Mouse (Mus musculus) layer of hippocampus, postnatal 14 days (tissue): Measurements from ENCODE around the gene Ppp4r4. TPM values are rescaled to one million over a fixed set of nuclear protein-coding genes. Genes with fewer than 3 reads are reported as not detected.
A peak's percentile ranks its signal among the peaks of the same experiment; 100 is the strongest.
"Not testable (repeated sequence)": the region's sequence is repeated elsewhere in the genome, so short reads cannot be mapped to it uniquely, and the experiment has no call there.

Experiments used
- DNase-seq, 2 experiments: peaks; one replicate each; pipeline ENCODE4 v3.0.0; 2021 to 2022; ENCODE audit warnings: low spot score in 2 of 2, mixed read lengths in 1 of 2
- total RNA-seq, 2 experiments: library from RNA; stranded (reverse); gene quantifications; 2 replicates each; pipeline ENCODE4 v1.2.3; 2021

The Ppp4r4 gene
- total RNA-seq, 2 experiments from 2014 or later: 31.6 to 37.8 TPM

DNA sequence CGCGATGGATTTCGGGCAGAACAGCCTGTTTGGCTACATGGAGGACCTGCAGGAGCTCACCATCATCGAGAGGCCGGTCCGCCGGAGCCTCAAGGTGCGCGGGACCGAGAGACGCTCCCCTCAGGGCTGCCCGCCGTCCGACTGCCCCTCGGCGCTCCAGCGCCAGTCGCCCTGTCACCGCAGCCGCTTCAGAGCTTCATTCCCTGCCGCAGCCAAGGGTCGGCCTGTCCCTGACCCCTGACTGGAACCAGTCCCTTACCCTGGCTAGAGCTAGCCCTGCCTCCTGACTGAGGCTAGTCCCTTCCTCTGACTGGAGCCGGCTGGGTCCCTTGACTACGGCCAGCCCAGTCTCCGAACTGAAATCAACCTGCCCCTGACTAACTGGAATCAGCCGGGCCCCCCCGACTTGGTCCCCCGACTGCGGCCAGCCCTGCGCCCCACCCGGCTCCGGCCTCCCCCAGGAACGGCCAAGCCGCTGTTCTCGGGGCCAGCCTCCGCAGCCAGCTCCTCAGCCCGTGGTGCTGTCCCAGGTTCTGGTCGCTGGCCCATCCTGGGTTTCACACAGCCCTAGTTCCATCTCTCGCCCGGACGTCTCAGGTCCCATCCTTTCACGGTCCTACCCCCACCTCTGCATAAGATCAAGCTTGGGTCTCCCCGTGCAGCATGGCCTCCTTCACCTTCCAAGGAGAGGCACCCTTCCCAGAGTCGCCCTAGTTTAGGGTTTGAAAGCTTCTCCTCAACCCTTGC lies 739 bp downstream of the Ppp4r4 start:
- peak in 1 of 2 experiments; percentile 39 for DNase-seq

GRCm38 (mm10) chr12:103540429-103540828 lies 8.3 kb downstream of the Ppp4r4 start:
- no peak for DNase-seq

GRCm38 (mm10) chr12:103543351-103543750 lies 11.3 kb downstream of the Ppp4r4 start:
- DNase-seq: no peak

- peak in 1 of 2 experiments; percentile 44 for DNase-seq
Observed at GRCm38 (mm10) chr12:103544213-103544612, 12.1 kb downstream of the Ppp4r4 start.

GRCm38 (mm10) chr12:103547438-103547837 lies 15.4 kb downstream of the Ppp4r4 start:
- no peak for DNase-seq

DNA sequence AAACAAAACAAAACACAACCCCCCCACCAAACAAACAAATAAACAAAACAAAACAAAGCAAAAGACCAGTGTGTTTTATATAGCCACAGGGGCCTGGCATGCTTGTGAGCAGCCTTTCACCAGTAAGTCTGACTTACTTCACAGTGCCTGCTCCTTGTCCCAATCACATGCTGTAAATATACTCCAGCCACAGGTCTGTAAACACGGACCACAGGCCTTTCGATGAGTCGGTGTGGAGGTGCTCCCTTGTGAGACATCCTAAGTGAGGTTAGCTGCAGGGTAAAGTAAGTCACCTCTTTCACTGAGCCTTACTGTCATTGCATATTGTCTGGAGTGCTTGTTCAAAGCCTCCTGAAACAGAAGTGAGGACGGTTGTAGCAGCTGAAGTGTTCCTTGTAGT lies 16.4 kb downstream of the Ppp4r4 start:
- DNase-seq: no peak

GRCm38 (mm10) chr12:103550047-103550446 lies 18.0 kb downstream of the Ppp4r4 start:
- no peak for DNase-seq

GRCm38 (mm10) chr12:103551422-103551821 lies 19.3 kb downstream of the Ppp4r4 start:
- no peak for DNase-seq

GRCm38 (mm10) chr12:103552506-103552905 lies 20.4 kb downstream of the Ppp4r4 start:
- DNase-seq: no peak

- no peak for DNase-seq
Observed at GRCm38 (mm10) chr12:103553497-103553896, 21.4 kb downstream of the Ppp4r4 start.

DNA sequence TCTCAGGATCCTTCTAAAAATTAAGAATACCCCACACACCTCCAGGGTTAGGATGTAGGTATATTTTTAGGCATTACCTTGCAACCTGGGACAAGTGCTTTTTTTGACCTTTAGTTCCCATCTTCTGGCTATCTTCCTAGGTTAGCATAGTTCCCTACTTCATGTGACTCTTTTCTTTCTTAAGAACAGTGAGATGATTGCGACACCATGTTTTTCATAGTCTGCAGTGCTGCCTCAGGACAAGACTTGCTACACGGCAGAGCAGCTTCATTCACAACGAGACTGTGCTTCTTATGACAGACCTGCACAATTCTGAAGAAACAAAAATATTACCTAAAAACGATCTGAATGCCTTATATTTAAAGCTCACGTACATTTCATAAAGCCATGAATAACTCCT lies 24.8 kb downstream of the Ppp4r4 start:
- DNase-seq: no peak

- no peak for DNase-seq
Observed at GRCm38 (mm10) chr12:103564726-103565125, 32.6 kb downstream of the Ppp4r4 start.

DNA sequence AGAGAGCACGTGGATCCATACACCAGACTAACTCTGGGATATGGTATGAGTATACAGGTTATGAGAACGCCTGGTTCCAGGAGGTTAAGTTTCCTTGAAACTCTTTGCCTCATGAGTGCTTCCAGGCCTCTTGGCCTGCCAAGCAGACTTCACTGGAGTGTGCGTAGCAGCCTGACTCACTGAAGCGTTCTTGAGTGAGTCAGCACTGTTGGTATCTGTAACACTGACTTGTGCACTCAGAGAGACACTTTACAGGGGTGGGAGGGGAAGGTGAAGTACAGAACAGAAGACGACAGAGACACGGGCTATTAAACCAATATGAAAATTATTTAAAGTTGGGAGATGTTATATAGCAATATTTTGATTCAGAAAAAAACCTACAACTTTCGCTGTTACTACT lies 33.1 kb downstream of the Ppp4r4 start:
- no peak for DNase-seq

DNA sequence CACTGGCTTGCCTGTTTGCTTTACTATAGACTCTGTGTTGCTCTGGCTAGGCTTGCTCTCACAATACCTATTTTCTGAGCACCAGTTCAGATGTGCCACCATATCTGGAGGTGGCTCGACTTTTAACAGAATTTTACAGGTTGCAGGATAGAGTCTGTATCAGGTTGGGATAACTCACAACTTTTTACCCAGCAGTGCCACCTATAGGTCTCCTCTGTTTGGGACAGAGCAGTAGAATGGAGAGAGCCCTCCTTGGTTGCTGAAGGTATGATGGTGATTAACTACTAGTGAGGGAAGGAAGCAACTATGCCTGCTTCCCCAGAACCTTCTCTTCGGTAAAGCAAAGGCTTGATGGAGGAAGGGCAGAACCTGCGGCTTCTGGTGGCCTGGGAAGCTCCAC lies 35.0 kb downstream of the Ppp4r4 start:
- peak in 1 of 2 experiments; percentile 16 for DNase-seq

- no peak for DNase-seq
Observed at GRCm38 (mm10) chr12:103569690-103570089, 37.6 kb downstream of the Ppp4r4 start.

GRCm38 (mm10) chr12:103578148-103578547 lies 46.1 kb downstream of the Ppp4r4 start:
- not testable (repeated sequence) for DNase-seq

DNA sequence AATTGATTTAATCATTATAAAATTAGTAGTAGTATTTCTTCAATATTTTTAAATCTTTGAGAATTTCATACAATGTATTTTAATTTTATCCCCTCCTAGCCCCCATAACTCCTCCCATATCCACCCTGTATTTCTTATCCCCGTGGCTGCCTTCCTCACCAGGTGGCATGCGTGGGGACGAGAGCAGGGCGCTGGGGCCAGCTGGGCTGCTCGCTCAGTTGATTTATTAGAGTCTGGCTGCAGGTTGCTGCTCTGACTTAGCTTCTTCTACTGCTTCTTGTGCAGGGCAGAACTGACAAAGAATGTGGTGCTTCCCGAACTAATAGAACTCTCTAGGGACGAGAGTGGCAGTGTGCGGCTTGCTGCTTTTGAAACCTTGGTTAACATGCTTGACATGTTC lies 51.7 kb downstream of the Ppp4r4 start:
- peak in 1 of 2 experiments; percentile 13 for DNase-seq

DNA sequence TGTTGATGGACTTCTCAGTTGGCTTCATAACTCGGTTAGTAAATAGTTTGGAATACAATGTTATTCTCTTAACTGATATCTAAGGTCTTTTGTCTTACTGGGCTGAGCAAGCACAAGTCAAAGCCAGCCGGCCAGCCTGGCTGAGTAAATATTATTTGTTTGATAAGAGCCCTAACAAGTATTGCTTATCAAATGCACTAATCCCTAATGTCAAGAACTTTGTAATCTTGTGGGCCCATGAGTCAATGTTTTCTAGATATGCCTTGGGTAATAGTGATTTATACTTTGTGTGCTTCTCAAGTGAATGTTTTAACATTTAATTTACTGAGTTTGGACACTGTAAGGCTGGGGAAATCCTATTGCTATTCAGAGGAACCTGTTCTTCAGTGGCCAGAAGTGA lies 66.3 kb downstream of the Ppp4r4 start:
- DNase-seq: no peak

DNA sequence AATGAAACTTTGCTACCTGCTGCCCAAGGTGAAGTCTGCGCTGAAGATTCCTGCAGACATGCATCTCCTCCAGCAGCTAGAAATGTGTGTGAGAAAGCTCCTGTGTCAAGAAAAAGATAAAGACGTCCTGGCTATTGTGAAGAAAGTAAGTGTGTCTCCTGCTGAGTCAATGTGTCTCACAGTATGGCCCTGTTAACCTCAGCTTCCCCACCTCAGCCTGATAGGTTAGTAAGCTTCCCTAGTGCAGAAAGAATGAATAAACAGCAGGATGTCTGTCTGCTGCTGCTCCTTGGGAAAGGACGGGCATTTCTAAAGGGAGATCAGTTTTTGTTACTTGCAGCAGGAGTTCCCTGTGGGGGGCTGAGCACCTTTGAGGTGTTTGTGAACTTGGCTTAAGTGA lies 68.3 kb downstream of the Ppp4r4 start:
- DNase-seq: no peak

DNA sequence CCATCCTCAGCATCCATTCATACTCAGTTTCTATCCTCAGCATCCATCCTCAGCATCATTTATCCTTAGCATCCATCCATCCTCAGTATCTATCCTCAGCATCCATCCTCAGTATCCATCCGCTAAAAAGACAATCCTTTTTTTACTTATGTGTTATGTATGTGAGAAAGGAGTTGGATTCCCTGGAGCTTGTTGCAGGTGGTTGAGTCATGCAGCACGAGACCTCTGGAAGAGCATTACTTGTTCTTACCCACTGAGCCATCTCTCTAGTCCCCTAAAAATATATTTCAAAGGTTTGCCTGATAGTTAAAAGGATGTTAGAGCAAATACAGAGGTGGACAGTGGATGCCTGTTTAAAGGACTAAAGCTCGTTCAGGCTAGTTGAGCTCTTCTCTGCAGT lies 69.8 kb downstream of the Ppp4r4 start:
- no peak for DNase-seq

- no peak for DNase-seq
Observed at GRCm38 (mm10) chr12:103615141-103615540, 83.1 kb downstream of the Ppp4r4 start.

GRCm38 (mm10) chr12:103615734-103616133 lies 83.7 kb downstream of the Ppp4r4 start:
- no peak for DNase-seq

- no peak for DNase-seq
Observed at GRCm38 (mm10) chr12:103616860-103617261, 84.8 kb downstream of the Ppp4r4 start.
